Mouse (Mus musculus) E14TG2a.4 (cell line): Measurements from ENCODE around the gene Osgepl1.
A peak's percentile ranks its signal among the peaks of the same experiment; 100 is the strongest.
"Not testable (repeated sequence)": the region's sequence is repeated elsewhere in the genome, so short reads cannot be mapped to it uniquely, and the experiment has no call there.

Experiments used
- H3K27me3 ChIP-seq: 2 replicates; pipeline ENCODE4 v1.6.1; 2014; ENCODE audit warnings: low read length, control low read depth; ENCODE audit not compliant: insufficient read depth
- H3K36me3 ChIP-seq: 2 replicates; pipeline ENCODE4 v1.6.1; 2014; ENCODE audit warnings: low read length, control low read depth; ENCODE audit not compliant: insufficient read depth
- H3K4me1 ChIP-seq: replicated peaks from 2 replicates; pipeline ENCODE4 v1.6.1; 2014; ENCODE audit warnings: low read depth, low read length, control low read depth
- H3K4me3 ChIP-seq: replicated peaks from 2 replicates; pipeline ENCODE4 v1.5.1; 2014; ENCODE audit warnings: mild to moderate bottlenecking, low read length
- H3K9me3 ChIP-seq: 2 replicates; pipeline ENCODE4 v1.6.1; 2014; ENCODE audit warnings: low read length, control low read depth
- CTCF ChIP-seq: conservative IDR thresholded peaks from 2 replicates; pipeline ENCODE4 v1.5.1; 2014; ENCODE audit warnings: low read length
- NANOG ChIP-seq: IDR thresholded peaks from 2 replicates; pipeline ENCODE4 v1.6.1; 2014; ENCODE audit warnings: borderline replicate concordance, low read length, mixed read lengths
- POU5F1 ChIP-seq: IDR thresholded peaks from 2 replicates; pipeline ENCODE4 v1.6.1; 2014; ENCODE audit warnings: low read length, borderline replicate concordance

The Osgepl1 gene

GRCm38 (mm10) chr1:53323254-53323653 lies 9.8 kb downstream of the Osgepl1 start:
- Histone ChIP-seq H3K27me3 (no peaks in the 10 kb centered on the region), H3K4me1 (peaks cover 2% of the 10 kb centered on the region), H3K9me3 (no peaks in the 10 kb centered on the region), H3K4me3 (no peak overlapping the region), H3K36me3 (peaks cover 17% of the 10 kb centered on the region)
- no peak for TF ChIP-seq POU5F1
- no peak for TF ChIP-seq NANOG
- no peak for TF ChIP-seq CTCF

- Histone ChIP-seq H3K4me3 (no peak overlapping the region), H3K9me3 (no peaks in the 10 kb centered on the region)
- TF ChIP-seq POU5F1 (no peak), CTCF (no peak), NANOG (no peak)
Observed at GRCm38 (mm10) chr1:53324277-53324676, 10.9 kb downstream of the Osgepl1 start.

GRCm38 (mm10) chr1:53324827-53325494 lies 11.5 kb downstream of the Osgepl1 start:
- no peak overlapping the region for H3K4me3 ChIP-seq
- H3K9me3 ChIP-seq, result no peaks in the 10 kb centered on the region
- TF ChIP-seq NANOG (no peak), CTCF (no peak), POU5F1 (no peak)

More at GRCm38 (mm10) chr1:53324277-53324676, 10.9 kb downstream of the Osgepl1 start:
- no peaks in the 10 kb centered on the region for H3K27me3 ChIP-seq
- peaks cover 6% of the 10 kb centered on the region for H3K4me1 ChIP-seq
- H3K36me3 ChIP-seq, result peaks cover 15% of the 10 kb centered on the region; the same call in 1 of the 2 replicates

GRCm38 (mm10) chr1:53333527-53333926 lies 20.1 kb downstream of the Osgepl1 start:
- H3K9me3 ChIP-seq, result peaks cover 16% of the 10 kb centered on the region

More at GRCm38 (mm10) chr1:53324827-53325494, 11.5 kb downstream of the Osgepl1 start:
- Histone ChIP-seq H3K36me3 (peaks cover 15% of the 10 kb centered on the region; the same call in 1 of the 2 replicates), H3K27me3 (no peaks in the 10 kb centered on the region), H3K4me1 (peaks cover 7% of the 10 kb centered on the region)

GRCm38 (mm10) chr1:53335465-53335864 lies 22.0 kb downstream of the Osgepl1 start:
- no peak for TF ChIP-seq CTCF
- TF ChIP-seq NANOG, result no peak
- no peak for TF ChIP-seq POU5F1
- Histone ChIP-seq H3K4me3 (no peak overlapping the region), H3K27me3 (no peaks in the 10 kb centered on the region), H3K9me3 (peaks cover 16% of the 10 kb centered on the region), H3K4me1 (no peaks in the 10 kb centered on the region), H3K36me3 (no peaks in the 10 kb centered on the region)

More at GRCm38 (mm10) chr1:53333527-53333926, 20.1 kb downstream of the Osgepl1 start:
- not testable (repeated sequence) for H3K4me3 ChIP-seq, H3K36me3 ChIP-seq, H3K27me3 ChIP-seq, H3K4me1 ChIP-seq

GRCm38 (mm10) chr1:53337403-53337802 lies 24.0 kb downstream of the Osgepl1 start:
- not testable (repeated sequence) for H3K4me1 ChIP-seq, H3K4me3 ChIP-seq, H3K27me3 ChIP-seq, H3K36me3 ChIP-seq
- H3K9me3 ChIP-seq, result peaks cover 16% of the 10 kb centered on the region

GRCm38 (mm10) chr1:53341071-53341470 lies 27.6 kb downstream of the Osgepl1 start:
- H3K36me3 ChIP-seq, result peaks cover 12% of the 10 kb centered on the region
- TF ChIP-seq POU5F1, result no peak
- no peak for TF ChIP-seq CTCF
- TF ChIP-seq NANOG, result no peak
- no peaks in the 10 kb centered on the region for H3K4me1 ChIP-seq
- H3K9me3 ChIP-seq, result no peaks in the 10 kb centered on the region
- H3K27me3 ChIP-seq, result no peaks in the 10 kb centered on the region
- H3K4me3 ChIP-seq, result no peak overlapping the region

GRCm38 (mm10) chr1:53352327-53353261 lies 39.2 kb downstream of the Osgepl1 start, which contains the start of the genes Asdurf, Gm28551 and Asnsd1:
TSS of gene Asdurf (minus strand) at chr1:53352619.
TSS of gene Gm28551 (minus strand) at chr1:53352667.
TSS of gene Asnsd1 (minus strand) at chr1:53352752.
- TF ChIP-seq NANOG (no peak), POU5F1 (no peak), CTCF (no peak)
- Histone ChIP-seq H3K27me3 (no peaks in the 10 kb centered on the region), H3K36me3 (peaks cover 22% of the 10 kb centered on the region), H3K4me1 (peaks cover 9% of the 10 kb centered on the region), H3K4me3 (peak within 1 kb of the TSS; percentile 95), H3K9me3 (peaks cover 5% of the 10 kb centered on the region; the same call in 1 of the 2 replicates)
